Mouse (Mus musculus) heart, embryonic 14.5 days (tissue): ENCODE results near the gene Klrb1a. TPM values are rescaled to one million over a fixed set of nuclear protein-coding genes. Genes with fewer than 3 reads are reported as not detected.
"Not testable (repeated sequence)": the region's sequence is repeated elsewhere in the genome, so short reads cannot be mapped to it uniquely, and the experiment has no call there.

Source experiments
- ATAC-seq: fragments of 200-750 bp; cut with Nextera tagmentation; 2 replicates; pipeline ENCODE4 v1.8.0; 2017; ENCODE audit warnings: low read depth, moderate TSS enrichment; ENCODE audit not compliant: insufficient number of reproducible peaks, insufficient read depth, low FRiP score
- H3K27ac ChIP-seq, 2 experiments: fragments of 200-500 bp in 1 of 2; fragments of 300-500 bp in 1 of 2; sonication (generic) in 1 of 2; replicated peaks in 1 of 2; 2 replicates each; pipeline ENCODE4 v1.5.1; 2012 to 2014; ENCODE audit warnings: low read depth in 2 of 2, low read length in 2 of 2, control low read depth in 1 of 2, mild to moderate bottlenecking in 1 of 2, mixed read lengths in 1 of 2; ENCODE audit not compliant: control insufficient read depth in 1 of 2, insufficient read depth in 1 of 2
- H3K27me3 ChIP-seq: fragments of 300-500 bp; sonication (generic); 2 replicates; pipeline ENCODE4 v1.6.1; 2014; ENCODE audit warnings: mild to moderate bottlenecking, low read length, control low read depth; ENCODE audit not compliant: control insufficient read depth, insufficient read depth
- H3K36me3 ChIP-seq: fragments of 300-500 bp; sonication (generic); 2 replicates; pipeline ENCODE4 v1.6.1; 2014; ENCODE audit warnings: mild to moderate bottlenecking, control low read depth, low read length, mixed read lengths; ENCODE audit not compliant: control insufficient read depth, insufficient read depth
- H3K4me1 ChIP-seq, 2 experiments: fragments of 200-500 bp in 1 of 2; fragments of 300-500 bp in 1 of 2; sonication (generic) in 1 of 2; 2 replicates each; pipeline ENCODE4 v1.6.1; 2012 to 2014; ENCODE audit warnings: low read length in 2 of 2, control low read depth in 1 of 2, mixed read lengths in 1 of 2; ENCODE audit not compliant: control insufficient read depth in 2 of 2, insufficient read depth in 2 of 2
- H3K4me2 ChIP-seq: fragments of 300-500 bp; sonication (generic); 2 replicates; pipeline ENCODE4 v1.6.1; 2014; ENCODE audit warnings: mild to moderate bottlenecking, low read length
- H3K4me3 ChIP-seq, 2 experiments: fragments of 200-500 bp in 1 of 2; fragments of 300-500 bp in 1 of 2; sonication (generic) in 1 of 2; 2 replicates each; pipeline ENCODE4 v1.5.1; 2012 to 2014; ENCODE audit warnings: low read length in 2 of 2, mild to moderate bottlenecking in 2 of 2, control low read depth in 1 of 2, low read depth in 1 of 2, moderate library complexity in 1 of 2; ENCODE audit not compliant: control insufficient read depth in 1 of 2, insufficient read depth in 1 of 2
- H3K9ac ChIP-seq: fragments of 300-500 bp; sonication (generic); 2 replicates; pipeline ENCODE4 v1.6.1; 2014; ENCODE audit warnings: mild to moderate bottlenecking, low read length
- H3K9me3 ChIP-seq: fragments of 300-500 bp; sonication (generic); 2 replicates; pipeline ENCODE4 v1.6.1; 2016; ENCODE audit warnings: low read length, control low read depth; ENCODE audit not compliant: control insufficient read depth
- WGBS: fragments of 180-500 bp; shearing (Covaris S2); extraction: QIAGEN DNeasy Blood & Tissue Kit; methylation state at CpG from one replicate; pipeline ENCODE4 v1.1.7; 2014; 5-methylcytosine and 5-hydroxymethylcytosine counted together
- polyA plus RNA-seq: library from polyadenylated mRNA; unstranded; fragments of >200 nt; fragmentation: Nextera tagmentation; extraction: Ambion mirVana; gene quantifications from 2 replicates; pipeline ENCODE4 v1.2.1, GENCODE M21; 2014

The Klrb1a gene
- polyA plus RNA-seq, 1 experiment from 2014 or later, result not detected

DNA sequence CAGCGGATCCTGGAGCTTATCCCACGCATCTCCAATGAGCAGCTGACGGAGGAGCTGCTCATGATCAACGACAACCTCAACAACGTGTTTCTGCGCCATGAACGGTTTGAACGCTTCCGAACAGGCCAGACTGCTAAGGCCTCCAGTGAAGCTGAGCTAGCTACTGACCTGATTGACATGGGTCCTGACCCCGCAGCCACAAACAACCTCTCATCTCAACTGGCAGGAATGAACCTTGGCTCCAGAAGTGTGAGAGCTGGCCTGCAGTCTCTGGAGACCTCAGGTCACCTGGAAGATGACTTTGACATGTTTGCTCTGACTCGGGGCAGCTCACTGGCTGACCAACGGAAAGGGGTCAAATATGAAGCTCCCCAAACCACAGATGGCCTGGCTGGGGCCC, 22.4 kb upstream of the Klrb1a start:
- 88% methylated on average over 12 of the region's 12 CpGs for WGBS
- ATAC-seq, result not testable (repeated sequence)

DNA sequence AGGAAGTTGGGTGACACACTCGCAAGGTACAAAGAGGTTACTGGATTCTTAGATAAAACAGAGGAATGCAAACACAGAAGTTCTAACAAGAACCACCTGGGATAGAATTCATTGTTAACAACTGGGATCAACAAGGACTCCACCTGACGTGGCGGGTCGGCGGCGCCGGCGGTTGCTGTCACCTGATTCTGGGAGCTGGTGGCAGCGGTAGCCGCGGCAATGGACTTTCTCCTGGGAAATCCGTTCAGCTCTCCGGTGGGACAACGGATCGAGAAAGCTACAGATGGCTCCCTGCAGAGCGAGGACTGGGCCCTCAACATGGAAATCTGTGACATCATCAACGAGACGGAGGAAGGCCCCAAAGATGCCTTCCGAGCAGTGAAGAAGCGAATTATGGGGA, 21.4 kb upstream of the Klrb1a start:
- ATAC-seq, H3K27me3 ChIP-seq, H3K4me1 ChIP-seq, H3K36me3 ChIP-seq, H3K9me3 ChIP-seq, H3K4me3 ChIP-seq, H3K27ac ChIP-seq, H3K9ac ChIP-seq, H3K4me2 ChIP-seq: not testable (repeated sequence)
- 93% methylated on average over 20 of the region's 20 CpGs for WGBS

More for the DNA sequence above, 22.4 kb upstream of the Klrb1a start:
- not testable (repeated sequence) for H3K27ac ChIP-seq, H3K27me3 ChIP-seq, H3K36me3 ChIP-seq, H3K9ac ChIP-seq, H3K4me1 ChIP-seq, H3K4me2 ChIP-seq, H3K9me3 ChIP-seq, H3K4me3 ChIP-seq

DNA sequence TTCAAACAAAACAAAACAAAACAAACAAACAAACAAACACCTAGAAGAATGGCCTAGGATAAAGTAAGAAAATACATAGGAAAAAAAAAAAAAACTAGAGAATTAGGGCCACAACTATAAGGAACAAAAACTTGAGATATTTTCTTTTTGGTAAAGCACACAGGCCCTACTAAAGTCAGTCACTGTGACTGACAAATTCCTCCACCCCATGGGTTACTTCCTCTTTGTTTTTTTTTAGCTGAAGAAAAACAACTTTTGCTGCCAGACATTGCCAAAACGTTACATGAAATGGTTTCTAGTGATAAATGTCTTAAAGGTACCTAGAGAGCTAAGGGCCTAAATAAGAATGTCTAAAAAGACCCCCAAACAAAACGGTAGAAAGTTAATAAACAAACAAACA, 20.7 kb upstream of the Klrb1a start:
- Histone ChIP-seq H3K4me2 (no peak overlapping the region), H3K9me3 (no peaks in the 10 kb centered on the region), H3K4me3 (no peak overlapping the region), H3K36me3 (no peaks in the 10 kb centered on the region), H3K4me1 (peaks cover 0 to 5% of the 10 kb centered on the region in 2 experiments; a peak in 1 of 4 replicates), H3K27me3 (no peaks in the 10 kb centered on the region), H3K27ac (no peak overlapping the region), H3K9ac (no peak overlapping the region)
- ATAC-seq, result no peak
- 48% methylated on average over 2 of the region's 2 CpGs for WGBS

DNA sequence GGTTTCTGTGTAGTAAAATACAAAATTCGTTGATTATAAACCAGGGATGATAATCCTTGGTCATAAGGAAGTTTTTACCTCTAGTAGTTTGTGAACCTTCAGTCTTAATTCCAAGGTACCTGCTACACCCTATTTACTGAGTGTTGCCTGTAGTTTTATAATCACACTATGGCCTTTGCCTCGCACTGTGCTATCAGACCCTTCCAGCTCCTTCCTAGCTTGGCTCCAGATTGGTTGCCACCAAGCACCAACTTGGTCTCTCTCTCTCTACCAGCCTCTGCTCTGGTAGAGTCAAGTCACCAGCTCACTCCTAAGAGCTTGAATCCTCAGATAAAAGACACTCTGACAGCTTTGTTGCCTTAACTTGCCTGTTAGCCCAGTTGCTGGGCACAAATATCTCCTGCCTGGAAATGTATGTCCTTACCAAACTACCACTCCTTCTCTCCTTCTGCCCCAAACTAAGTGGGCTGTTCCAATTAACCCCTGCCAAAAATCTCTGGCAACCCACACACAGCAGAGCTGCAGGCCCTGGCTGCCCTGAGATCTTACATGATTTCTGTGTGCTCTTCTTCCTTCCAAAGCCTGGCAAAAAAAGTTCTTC, 17.9 kb upstream of the Klrb1a start:
- no peak for ATAC-seq
- H3K4me3 ChIP-seq, result no peak overlapping the region
- no peak overlapping the region for H3K9ac ChIP-seq
- no peak overlapping the region for H3K4me2 ChIP-seq
- peaks cover 4% of the 10 kb centered on the region; the same call in 1 of the 2 replicates for H3K9me3 ChIP-seq
- H3K27me3 ChIP-seq, result no peaks in the 10 kb centered on the region
- WGBS, result 60% methylated on average over 2 of the region's 2 CpGs
- no peaks in the 10 kb centered on the region for H3K4me1 ChIP-seq
- H3K27ac ChIP-seq, result no peak overlapping the region
- H3K36me3 ChIP-seq, result no peaks in the 10 kb centered on the region

DNA sequence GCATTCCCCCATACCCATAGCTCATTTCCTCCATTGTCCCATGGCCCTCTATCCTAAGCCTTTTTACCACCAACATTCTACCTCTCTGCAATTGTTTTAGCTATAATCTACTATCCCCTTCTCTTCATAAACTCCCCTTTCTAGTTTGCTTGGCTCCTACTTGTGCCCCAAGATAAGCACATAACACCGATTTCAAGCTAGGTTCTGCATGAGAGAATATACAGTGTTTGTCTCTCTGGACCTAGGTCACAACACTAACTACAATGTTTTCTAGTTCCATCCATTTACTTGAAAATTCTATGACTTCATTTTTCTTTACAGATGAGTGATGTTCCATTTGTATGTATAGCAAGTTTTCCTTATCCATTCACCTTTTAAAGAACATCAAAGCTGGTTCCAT, 17.3 kb upstream of the Klrb1a start:
- no peak for ATAC-seq
- Histone ChIP-seq H3K36me3 (no peaks in the 10 kb centered on the region), H3K4me3 (no peak overlapping the region), H3K9ac (no peak overlapping the region), H3K4me2 (no peak overlapping the region), H3K4me1 (no peaks in the 10 kb centered on the region), H3K9me3 (peaks cover 8% of the 10 kb centered on the region; the same call in 1 of the 2 replicates), H3K27me3 (no peaks in the 10 kb centered on the region), H3K27ac (no peak overlapping the region)
- WGBS, result 79% methylated on average over 1 of the region's 1 CpGs

DNA sequence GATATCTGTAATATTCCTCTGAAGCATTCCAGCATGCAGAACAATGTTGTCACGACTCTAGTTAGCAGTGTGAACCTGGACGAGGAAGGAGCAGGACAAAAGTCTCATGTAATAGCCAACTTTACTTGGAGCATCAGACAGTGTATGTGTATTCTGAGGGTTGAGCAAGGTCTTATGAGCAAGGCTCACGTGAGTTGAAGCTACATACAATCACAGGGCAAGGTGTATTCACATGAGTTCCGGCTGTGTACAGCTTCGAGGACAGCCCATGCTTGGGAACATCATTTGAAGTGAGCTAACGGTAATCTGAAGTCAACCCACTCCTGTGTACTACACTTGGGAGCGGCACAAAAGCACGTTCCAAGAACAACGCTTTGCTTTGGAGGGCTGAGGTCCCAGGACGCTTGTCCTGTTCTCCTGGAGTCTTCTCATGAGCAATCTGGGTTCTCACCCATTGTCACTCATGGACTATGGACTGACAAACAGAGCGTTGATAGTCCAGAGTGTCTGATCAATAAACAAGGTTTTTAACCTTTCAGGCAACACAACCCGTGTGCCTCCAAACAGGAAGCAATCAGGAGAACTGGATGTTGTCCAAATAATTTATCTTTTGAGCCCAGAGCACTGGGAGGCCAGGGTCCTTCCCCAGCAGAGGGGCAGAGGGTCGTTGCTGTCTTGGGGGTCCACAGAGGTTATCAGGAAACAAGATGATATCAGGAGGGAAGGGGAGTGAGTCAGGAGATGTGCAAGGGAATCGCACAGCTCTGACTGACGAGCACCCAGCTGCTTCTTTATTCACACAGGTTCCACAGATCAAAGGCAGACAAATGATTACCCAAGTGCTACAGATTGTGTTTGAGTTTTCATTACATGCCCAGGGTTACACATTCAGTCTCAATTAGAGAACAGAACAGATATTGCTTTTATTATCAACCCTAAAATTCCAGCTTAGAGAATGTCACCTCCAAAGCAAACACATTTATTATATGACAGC, 7.9 kb upstream of the Klrb1a start:
- H3K4me2 ChIP-seq, H3K27ac ChIP-seq, H3K36me3 ChIP-seq, ATAC-seq, H3K27me3 ChIP-seq, H3K4me1 ChIP-seq, H3K4me3 ChIP-seq, H3K9ac ChIP-seq, H3K9me3 ChIP-seq: not testable (repeated sequence)
- 61% methylated on average over 15 of the region's 15 CpGs for WGBS

DNA sequence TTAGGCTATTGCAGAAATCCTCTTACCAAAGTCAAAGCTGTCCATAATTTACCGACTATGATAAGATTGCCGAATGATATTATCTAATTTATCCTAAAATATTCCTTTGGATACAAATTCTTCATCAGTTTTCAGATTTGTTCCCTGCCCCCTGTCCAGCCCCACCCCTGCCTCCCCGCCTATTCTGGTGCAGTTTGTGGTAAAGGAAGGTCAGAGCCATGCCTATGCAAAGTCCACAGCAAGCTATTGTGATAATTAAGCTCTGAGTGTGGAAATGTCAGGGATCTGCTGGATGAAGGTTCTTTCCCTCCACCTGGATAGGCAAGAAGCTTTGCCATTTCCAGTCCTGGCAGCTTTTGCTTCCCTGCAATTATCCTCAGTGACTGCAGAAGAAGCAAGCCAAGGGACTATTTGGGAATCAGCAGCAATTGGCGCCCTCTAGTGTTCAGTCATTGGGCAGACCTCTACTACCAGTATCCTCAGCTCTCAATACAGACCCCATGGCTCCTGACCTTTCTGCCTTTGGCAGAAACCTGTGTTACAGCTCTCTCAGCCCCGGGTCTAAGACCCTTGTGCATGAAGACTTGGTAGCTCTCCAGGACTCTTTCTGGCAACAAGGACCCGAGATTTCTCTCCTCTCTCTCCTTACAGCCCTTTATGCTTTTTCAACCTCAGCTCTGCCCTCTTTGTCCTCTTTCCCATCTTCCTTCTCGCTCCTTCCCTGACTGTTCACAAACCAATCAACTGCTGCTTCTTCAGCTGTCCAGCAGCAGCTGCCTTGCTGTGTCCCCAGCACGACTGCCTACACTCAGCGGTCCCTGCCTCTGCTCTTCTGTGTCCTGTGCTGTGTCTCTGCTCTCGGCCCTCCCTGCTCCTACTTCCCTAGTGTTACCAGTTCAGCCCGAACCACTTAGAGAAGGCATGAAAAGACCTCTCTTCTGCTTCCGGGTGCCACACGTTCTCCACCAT, 6.7 kb upstream of the Klrb1a start:
- not testable (repeated sequence) for H3K36me3 ChIP-seq, H3K27ac ChIP-seq, H3K4me1 ChIP-seq, H3K4me2 ChIP-seq, H3K4me3 ChIP-seq, H3K27me3 ChIP-seq, H3K9ac ChIP-seq, H3K9me3 ChIP-seq
- 0 out of 2 replicates have a peak, but pooled peaks have one; percentile 17 for ATAC-seq
- 49% methylated on average over 12 of the region's 13 CpGs for WGBS
